Mouse (Mus musculus) hindbrain, embryonic 15.5 days (tissue): ENCODE results near the gene Irf2bpl. TPM values are rescaled to one million over a fixed set of nuclear protein-coding genes. Genes with fewer than 3 reads are reported as not detected.
A peak's percentile ranks its signal among the peaks of the same experiment; 100 is the strongest.

Experiments used
- ATAC-seq: fragments of 200-750 bp; cut with Nextera tagmentation; 2 replicates; pipeline ENCODE4 v1.8.0; 2017; ENCODE audit warnings: low read depth, moderate number of reproducible peaks, moderate TSS enrichment; ENCODE audit not compliant: low FRiP score
- H3K27ac ChIP-seq: fragments of 300-500 bp; sonication (generic); replicated peaks from 2 replicates; pipeline ENCODE4 v1.5.1; 2015; ENCODE audit warnings: mild to moderate bottlenecking, inconsistent platforms
- H3K27me3 ChIP-seq: fragments of 300-500 bp; sonication (generic); 2 replicates; pipeline ENCODE4 v1.6.1; 2015; ENCODE audit warnings: control low read depth, inconsistent platforms
- H3K36me3 ChIP-seq: fragments of 300-500 bp; sonication (generic); 2 replicates; pipeline ENCODE4 v1.6.1; 2015; ENCODE audit warnings: control low read depth, inconsistent platforms
- H3K4me1 ChIP-seq: fragments of 300-500 bp; sonication (generic); replicated peaks from 2 replicates; pipeline ENCODE4 v1.6.1; 2015; ENCODE audit warnings: control low read depth, inconsistent platforms
- H3K4me2 ChIP-seq: fragments of 300-500 bp; sonication (generic); 2 replicates; pipeline ENCODE4 v1.6.1; 2015; ENCODE audit warnings: moderate library complexity, mild to moderate bottlenecking, inconsistent platforms
- H3K4me3 ChIP-seq: fragments of 300-500 bp; sonication (generic); 2 replicates; pipeline ENCODE4 v1.5.1; 2015; ENCODE audit warnings: mild to moderate bottlenecking, inconsistent platforms
- H3K9ac ChIP-seq: fragments of 300-500 bp; sonication (generic); 2 replicates; pipeline ENCODE4 v1.6.1; 2015; ENCODE audit warnings: inconsistent platforms
- H3K9me3 ChIP-seq: fragments of 300-500 bp; sonication (generic); 2 replicates; pipeline ENCODE4 v1.6.1; 2016; ENCODE audit warnings: control low read depth, inconsistent platforms
- WGBS: fragments of 180-500 bp; shearing (Covaris S2); methylation state at CpG from one replicate; pipeline ENCODE4 v1.1.7; 2015; 5-methylcytosine and 5-hydroxymethylcytosine counted together
- polyA plus RNA-seq: library from polyadenylated mRNA; unstranded; fragments of >200 nt; fragmentation: Nextera tagmentation; extraction: Ambion mirVana; gene quantifications from 2 replicates; pipeline ENCODE4 v1.2.1, GENCODE M21; 2015

Irf2bpl gene
- polyA plus RNA-seq, 1 experiment from 2014 or later, result 87.3 TPM

- Histone ChIP-seq H3K36me3 (no peaks in the 10 kb centered on the region), H3K9ac (no peak overlapping the region), H3K4me3 (no peak overlapping the region), H3K4me2 (no peak overlapping the region), H3K4me1 (peaks cover 22% of the 10 kb centered on the region), H3K9me3 (no peaks in the 10 kb centered on the region), H3K27ac (no peak overlapping the region), H3K27me3 (no peaks in the 10 kb centered on the region)
- no peak for ATAC-seq
- WGBS, result 92% methylated on average over 5 of the region's 5 CpGs
Measured at GRCm38 (mm10) chr12:86864316-86865020, 20.1 kb downstream of the Irf2bpl start.

- Histone ChIP-seq H3K4me3 (no peak overlapping the region), H3K9me3 (no peaks in the 10 kb centered on the region), H3K4me2 (no peak overlapping the region), H3K27ac (peak overlapping the region; percentile 70), H3K9ac (0 out of 2 replicates have a peak overlapping the region, but pooled peaks have one; percentile 8), H3K36me3 (no peaks in the 10 kb centered on the region), H3K27me3 (no peaks in the 10 kb centered on the region), H3K4me1 (peaks cover 29% of the 10 kb centered on the region)
- ATAC-seq, result peak; percentile 53; the same call in 1 of the 2 replicates
- WGBS, result 31% methylated on average over 10 of the region's 10 CpGs
Measured at GRCm38 (mm10) chr12:86859924-86860790, 24.4 kb downstream of the Irf2bpl start.

- no peak overlapping the region for H3K9ac ChIP-seq
- no peak overlapping the region for H3K4me3 ChIP-seq
- no peak overlapping the region for H3K4me2 ChIP-seq
- H3K36me3 ChIP-seq, result no peaks in the 10 kb centered on the region
- no peak for ATAC-seq
- 73% methylated on average over 6 of the region's 6 CpGs for WGBS
- no peaks in the 10 kb centered on the region for H3K27me3 ChIP-seq
- no peaks in the 10 kb centered on the region for H3K9me3 ChIP-seq
- H3K4me1 ChIP-seq, result peaks cover 31% of the 10 kb centered on the region
- peak overlapping the region; percentile 70 for H3K27ac ChIP-seq
Measured at GRCm38 (mm10) chr12:86858983-86859872, 25.4 kb downstream of the Irf2bpl start.

- no peak overlapping the region for H3K27ac ChIP-seq
- no peak overlapping the region for H3K9ac ChIP-seq
- no peaks in the 10 kb centered on the region for H3K9me3 ChIP-seq
- no peak overlapping the region for H3K4me2 ChIP-seq
- no peaks in the 10 kb centered on the region for H3K36me3 ChIP-seq
- H3K27me3 ChIP-seq, result no peaks in the 10 kb centered on the region
- H3K4me1 ChIP-seq, result peaks cover 31% of the 10 kb centered on the region
- H3K4me3 ChIP-seq, result no peak overlapping the region
- no peak for ATAC-seq
- 97% methylated on average over 4 of the region's 4 CpGs for WGBS
Measured at GRCm38 (mm10) chr12:86858498-86858897, 26.1 kb downstream of the Irf2bpl start.

- H3K36me3 ChIP-seq, result no peaks in the 10 kb centered on the region
- no peak overlapping the region for H3K4me2 ChIP-seq
- H3K27me3 ChIP-seq, result no peaks in the 10 kb centered on the region
- ATAC-seq, result no peak
- no peak overlapping the region for H3K4me3 ChIP-seq
- H3K27ac ChIP-seq, result no peak overlapping the region
- no peak overlapping the region for H3K9ac ChIP-seq
- H3K9me3 ChIP-seq, result no peaks in the 10 kb centered on the region
- peaks cover 31% of the 10 kb centered on the region for H3K4me1 ChIP-seq
- 83% methylated on average over 8 of the region's 8 CpGs for WGBS
Measured at GRCm38 (mm10) chr12:86857290-86857689, 27.3 kb downstream of the Irf2bpl start.

- Histone ChIP-seq H3K27ac (peak overlapping the region; percentile 65), H3K4me2 (peak overlapping the region; percentile 42), H3K27me3 (no peaks in the 10 kb centered on the region), H3K9ac (no peak overlapping the region), H3K4me3 (no peak overlapping the region), H3K36me3 (no peaks in the 10 kb centered on the region), H3K9me3 (no peaks in the 10 kb centered on the region), H3K4me1 (peaks cover 37% of the 10 kb centered on the region)
- WGBS, result 9% methylated on average over 11 of the region's 11 CpGs
- ATAC-seq, result peak; percentile 58; the same call in 1 of the 2 replicates
Measured at GRCm38 (mm10) chr12:86855670-86856069, 28.9 kb downstream of the Irf2bpl start.

GRCm38 (mm10) chr12:86853516-86853915 lies 31.1 kb downstream of the Irf2bpl start:
- H3K4me2 ChIP-seq, result no peak overlapping the region
- no peaks in the 10 kb centered on the region for H3K9me3 ChIP-seq
- no peak for ATAC-seq
- no peaks in the 10 kb centered on the region for H3K27me3 ChIP-seq
- H3K36me3 ChIP-seq, result no peaks in the 10 kb centered on the region
- WGBS, result 83% methylated on average over 1 of the region's 1 CpGs
- H3K9ac ChIP-seq, result no peak overlapping the region
- H3K27ac ChIP-seq, result no peak overlapping the region
- H3K4me3 ChIP-seq, result no peak overlapping the region
- H3K4me1 ChIP-seq, result peaks cover 36% of the 10 kb centered on the region

GRCm38 (mm10) chr12:86851313-86851712 lies 33.3 kb downstream of the Irf2bpl start:
- Histone ChIP-seq H3K9me3 (no peaks in the 10 kb centered on the region), H3K27me3 (no peaks in the 10 kb centered on the region), H3K9ac (no peak overlapping the region), H3K27ac (peak overlapping the region; percentile 91; the same call in 1 of the 2 replicates), H3K36me3 (no peaks in the 10 kb centered on the region), H3K4me1 (peaks cover 36% of the 10 kb centered on the region), H3K4me3 (no peak overlapping the region), H3K4me2 (no peak overlapping the region)
- no peak for ATAC-seq

GRCm38 (mm10) chr12:86850746-86851145 lies 33.9 kb downstream of the Irf2bpl start:
- H3K4me2 ChIP-seq, result peak overlapping the region; percentile 34; the same call in 1 of the 2 replicates
- peak overlapping the region; percentile 91 for H3K27ac ChIP-seq
- ATAC-seq, result peak; percentile 17; the same call in 1 of the 2 replicates
- 69% methylated on average over 5 of the region's 5 CpGs for WGBS
- H3K4me1 ChIP-seq, result peaks cover 33% of the 10 kb centered on the region
- no peaks in the 10 kb centered on the region for H3K27me3 ChIP-seq
- H3K4me3 ChIP-seq, result no peak overlapping the region
- no peaks in the 10 kb centered on the region for H3K9me3 ChIP-seq
- H3K9ac ChIP-seq, result no peak overlapping the region
- H3K36me3 ChIP-seq, result no peaks in the 10 kb centered on the region

- Histone ChIP-seq H3K36me3 (no peaks in the 10 kb centered on the region), H3K27ac (peak overlapping the region; percentile 91), H3K9ac (no peak overlapping the region), H3K4me2 (peak overlapping the region; percentile 34), H3K4me3 (no peak overlapping the region), H3K27me3 (no peaks in the 10 kb centered on the region), H3K9me3 (no peaks in the 10 kb centered on the region), H3K4me1 (peaks cover 26% of the 10 kb centered on the region)
- 37% methylated on average over 10 of the region's 10 CpGs for WGBS
- ATAC-seq, result peak; percentile 83
Measured at GRCm38 (mm10) chr12:86849945-86850626, 34.5 kb downstream of the Irf2bpl start.

- peaks cover 10% of the 10 kb centered on the region; the same call in 1 of the 2 replicates for H3K4me1 ChIP-seq
- 0 out of 2 replicates have a peak overlapping the region, but pooled peaks have one; percentile 9 for H3K4me2 ChIP-seq
- no peak for ATAC-seq
- no peaks in the 10 kb centered on the region for H3K36me3 ChIP-seq
- no peaks in the 10 kb centered on the region for H3K27me3 ChIP-seq
- peak overlapping the region; percentile 55; the same call in 1 of the 2 replicates for H3K27ac ChIP-seq
- no peak overlapping the region for H3K9ac ChIP-seq
- no peaks in the 10 kb centered on the region for H3K9me3 ChIP-seq
- H3K4me3 ChIP-seq, result no peak overlapping the region
- 24% methylated on average over 15 of the region's 15 CpGs for WGBS
Measured at GRCm38 (mm10) chr12:86842866-86843459, 41.6 kb downstream of the Irf2bpl start.
